Mouse (Mus musculus) liver, embryonic 14.5 days (tissue): ENCODE data around the gene Usp10. TPM values are rescaled to one million over a fixed set of nuclear protein-coding genes. Genes with fewer than 3 reads are reported as not detected.

ENCODE experiments used
- ATAC-seq: fragments of 200-750 bp; cut with Nextera tagmentation; 2 replicates; pipeline ENCODE4 v1.8.0; 2017; ENCODE audit warnings: moderate number of reproducible peaks, mild to moderate bottlenecking, moderate library complexity; ENCODE audit not compliant: insufficient read depth
- DNase-seq, 3 experiments: peaks; one replicate each; pipeline ENCODE4 v3.0.0-alpha.2; 2012 to 2013; ENCODE audit warnings: low read depth in 3 of 3, low spot score in 3 of 3
- H3K27ac ChIP-seq: fragments of 300-500 bp; sonication (generic); 2 replicates; pipeline ENCODE4 v1.5.1; 2014; ENCODE audit warnings: moderate library complexity, mild to moderate bottlenecking, control low read depth, inconsistent platforms
- H3K27me3 ChIP-seq: fragments of 300-500 bp; sonication (generic); 2 replicates; pipeline ENCODE4 v1.6.1; 2014; ENCODE audit warnings: mild to moderate bottlenecking, low read length, moderate library complexity; ENCODE audit not compliant: control insufficient read depth, insufficient read depth
- H3K36me3 ChIP-seq: fragments of 300-500 bp; sonication (generic); replicated peaks from 2 replicates; pipeline ENCODE4 v1.6.1; 2014; ENCODE audit warnings: low read depth; ENCODE audit not compliant: control insufficient read depth, insufficient read depth
- H3K4me1 ChIP-seq, 2 experiments: fragments of 200-500 bp in 1 of 2; fragments of 300-500 bp in 1 of 2; sonication (generic) in 1 of 2; replicated peaks; 2 replicates each; pipeline ENCODE4 v1.6.1; 2012 to 2014; ENCODE audit warnings: antibody characterized with exemption in 1 of 2, inconsistent platforms in 1 of 2, low read length in 1 of 2; ENCODE audit not compliant: control insufficient read depth in 2 of 2, insufficient read depth in 2 of 2
- H3K4me2 ChIP-seq: fragments of 300-500 bp; sonication (generic); 2 replicates; pipeline ENCODE4 v1.6.1; 2014; ENCODE audit warnings: low read depth, mild to moderate bottlenecking, control low read depth, moderate library complexity
- H3K4me3 ChIP-seq, 2 experiments: fragments of 200-500 bp in 1 of 2; fragments of 300-500 bp in 1 of 2; sonication (generic) in 1 of 2; 2 replicates each; pipeline ENCODE4 v1.5.1; 2012 to 2014; ENCODE audit warnings: low read depth in 2 of 2, low read length in 2 of 2, mild to moderate bottlenecking in 2 of 2, control low read depth in 1 of 2, inconsistent platforms in 1 of 2, moderate library complexity in 1 of 2; ENCODE audit not compliant: insufficient read depth in 1 of 2
- H3K9ac ChIP-seq: fragments of 300-500 bp; sonication (generic); replicated peaks from 2 replicates; pipeline ENCODE4 v1.6.1; 2014; ENCODE audit warnings: mild to moderate bottlenecking, control low read depth, moderate library complexity
- H3K9me3 ChIP-seq: fragments of 300-500 bp; sonication (generic); 2 replicates; pipeline ENCODE4 v1.6.1; 2016; ENCODE audit warnings: low read length, mixed read lengths; ENCODE audit not compliant: control insufficient read depth
- CTCF ChIP-seq: IDR thresholded peaks from 2 replicates; pipeline ENCODE4 v1.5.1; 2016; ENCODE audit warnings: antibody characterized with exemption, low read depth, control low read depth
- EP300 ChIP-seq: IDR thresholded peaks from 2 replicates; pipeline ENCODE4 v1.6.1; 2016; ENCODE audit warnings: antibody characterized with exemption, low read depth
- WGBS: fragments of 180-500 bp; shearing (Covaris S2); extraction: QIAGEN DNeasy Blood & Tissue Kit; methylation state at CpG from one replicate; pipeline ENCODE4 v1.1.7; 2014; ENCODE audit not compliant: insufficient replicate concordance; 5-methylcytosine and 5-hydroxymethylcytosine counted together
- polyA plus RNA-seq, 2 experiments: library from polyadenylated mRNA; depleted of rRNA in 1 of 2; stranded (reverse) in 1 of 2; unstranded in 1 of 2; fragments of >200 nt; fragmentation: Nextera tagmentation in 1 of 2; extraction: Ambion mirVana in 1 of 2; gene quantifications; 2 replicates each; pipeline versions ENCODE4 v1.2.1 to v1.2.3; 2012 to 2014

Usp10 gene
- polyA plus RNA-seq, 2 experiments, result 47.0 to 59.0 TPM

DNA sequence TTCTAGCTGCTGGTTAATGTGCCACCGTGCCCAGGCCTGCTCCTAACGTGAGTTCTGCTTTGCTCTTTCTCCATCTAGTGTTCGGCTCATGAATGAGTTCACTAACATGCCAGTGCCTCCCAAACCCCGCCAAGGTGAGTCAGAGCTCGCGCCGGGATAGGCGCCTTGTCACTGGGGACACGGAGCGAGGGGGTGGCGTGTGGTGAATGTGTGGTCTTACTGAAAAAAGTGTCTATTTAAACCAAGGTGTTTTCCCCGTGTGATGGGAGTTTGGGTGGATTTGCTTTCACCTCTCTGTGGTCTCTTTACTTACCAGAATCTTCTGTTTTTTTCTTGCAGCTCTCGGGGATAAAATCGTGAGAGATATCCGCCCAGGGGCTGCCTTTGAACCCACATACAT, 38.2 kb downstream of the Usp10 start:
- no peak overlapping the region for H3K9ac ChIP-seq
- no peaks in the 10 kb centered on the region for H3K27me3 ChIP-seq
- TF ChIP-seq EP300 (no peak), CTCF (no peak)
- no peak overlapping the region for H3K27ac ChIP-seq
- peaks cover 70% of the 10 kb centered on the region for H3K36me3 ChIP-seq
- DNase-seq (no peak), ATAC-seq (no peak)
- H3K4me2 ChIP-seq, result no peak overlapping the region
- H3K4me1 ChIP-seq, result no peaks in the 10 kb centered on the region
- WGBS, result 90% methylated on average over 15 of the region's 15 CpGs
- no peaks in the 10 kb centered on the region for H3K9me3 ChIP-seq
- H3K4me3 ChIP-seq, result no peak overlapping the region

DNA sequence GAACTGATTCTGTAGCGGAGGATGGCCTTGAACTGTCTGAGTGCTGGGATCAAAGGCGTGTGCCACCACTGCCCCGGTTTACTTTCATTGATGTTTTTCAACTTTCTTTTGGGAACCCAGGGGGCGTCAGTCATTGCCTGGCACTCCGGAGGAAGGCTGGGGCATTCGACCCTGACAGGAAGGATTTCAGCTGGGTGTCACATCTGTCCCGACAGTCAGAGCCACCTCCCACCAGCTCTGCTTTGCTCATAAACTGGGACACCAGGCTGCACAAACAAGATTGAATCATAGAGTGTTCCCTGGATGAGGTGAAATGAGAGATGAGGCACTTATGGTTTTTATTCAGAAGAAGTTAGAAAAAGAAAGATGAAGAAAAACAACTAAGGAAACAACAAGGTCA, 42.1 kb downstream of the Usp10 start:
- ATAC-seq (no peak), DNase-seq (no peak)
- H3K27ac ChIP-seq, result no peak overlapping the region
- H3K4me3 ChIP-seq, result no peak overlapping the region
- H3K9me3 ChIP-seq, result no peaks in the 10 kb centered on the region
- H3K27me3 ChIP-seq, result no peaks in the 10 kb centered on the region
- H3K9ac ChIP-seq, result no peak overlapping the region
- TF ChIP-seq CTCF (no peak), EP300 (no peak)
- no peaks in the 10 kb centered on the region for H3K4me1 ChIP-seq
- WGBS, result 78% methylated on average over 7 of the region's 7 CpGs
- H3K4me2 ChIP-seq, result no peak overlapping the region
- peaks cover 83% of the 10 kb centered on the region for H3K36me3 ChIP-seq

DNA sequence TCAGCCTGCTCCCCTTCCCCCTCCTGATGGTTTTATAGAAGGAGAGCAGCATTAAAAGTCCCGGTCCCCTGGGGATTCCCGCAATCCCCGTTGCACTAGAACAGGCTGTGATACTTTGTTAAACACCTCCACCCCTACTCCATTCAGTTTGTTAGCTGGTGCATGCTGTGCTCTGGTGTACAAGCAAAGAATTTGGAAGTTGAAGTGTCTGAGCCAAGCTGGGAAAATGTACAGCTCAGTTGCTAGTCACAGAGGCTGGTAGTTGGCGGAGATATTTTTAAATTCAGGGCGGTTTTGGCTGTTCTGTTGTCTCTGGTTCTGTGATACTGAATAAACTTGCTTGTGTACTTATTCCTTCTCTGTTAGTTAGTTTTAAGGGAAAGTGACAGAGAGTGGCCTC, 42.6 kb downstream of the Usp10 start:
- 90% methylated on average over 5 of the region's 5 CpGs for WGBS

DNA sequence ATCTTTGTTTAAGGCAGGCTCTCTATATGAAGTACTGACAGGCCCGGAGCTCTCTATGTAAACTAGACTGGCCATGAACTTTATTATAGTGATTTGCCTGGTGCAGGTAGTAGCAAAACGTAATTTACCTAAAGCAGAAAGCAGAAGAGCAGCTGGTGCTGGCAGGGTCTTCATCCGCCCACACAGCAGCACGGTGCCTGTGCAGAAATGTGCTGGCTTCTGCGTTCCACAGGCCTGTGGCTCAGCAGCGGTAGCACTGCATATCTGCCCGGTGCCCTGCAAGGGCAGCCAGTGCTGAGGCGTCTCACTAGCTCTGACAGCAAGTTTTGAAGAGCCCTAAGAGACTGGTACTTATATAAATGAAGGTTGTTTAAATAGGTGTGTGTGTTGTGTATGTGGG, 45.2 kb downstream of the Usp10 start:
- no peak for TF ChIP-seq CTCF
- no peak for TF ChIP-seq EP300
- no peak for DNase-seq

More for the DNA sequence above, 42.6 kb downstream of the Usp10 start:
- Histone ChIP-seq H3K4me3 (no peak overlapping the region), H3K9ac (no peak overlapping the region), H3K27ac (no peak overlapping the region), H3K4me2 (no peak overlapping the region), H3K27me3 (no peaks in the 10 kb centered on the region), H3K36me3 (peaks cover 82% of the 10 kb centered on the region), H3K9me3 (no peaks in the 10 kb centered on the region), H3K4me1 (no peaks in the 10 kb centered on the region)
- DNase-seq (no peak), ATAC-seq (no peak)
- TF ChIP-seq EP300 (no peak), CTCF (no peak)

DNA sequence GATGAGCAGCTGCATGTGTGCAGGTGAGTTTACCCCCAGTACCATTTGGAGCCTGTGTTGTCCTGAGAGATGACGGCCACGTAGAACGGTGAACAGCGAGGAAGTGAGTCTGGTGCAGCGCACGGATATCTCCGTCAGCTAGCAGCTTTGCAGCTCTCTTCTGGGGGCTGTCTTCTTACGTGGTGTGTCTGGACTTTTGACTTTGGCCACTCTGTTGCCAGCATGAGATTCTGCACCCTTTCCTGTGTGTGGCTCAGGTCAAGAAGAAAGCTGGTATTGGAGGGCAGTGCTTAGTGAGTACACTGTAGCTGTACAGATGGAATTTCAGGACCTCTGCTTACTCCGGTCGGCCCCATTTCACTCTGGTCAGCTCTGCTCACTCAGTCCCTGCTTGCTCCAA, 47.9 kb downstream of the Usp10 start:
- TF ChIP-seq CTCF (no peak), EP300 (no peak)
- no peak overlapping the region for H3K9ac ChIP-seq
- H3K4me1 ChIP-seq, result no peaks in the 10 kb centered on the region
- H3K27ac ChIP-seq, result no peak overlapping the region
- H3K4me3 ChIP-seq, result no peak overlapping the region
- no peak overlapping the region for H3K4me2 ChIP-seq
- no peak for DNase-seq
- no peaks in the 10 kb centered on the region for H3K9me3 ChIP-seq
- ATAC-seq, result no peak
- H3K36me3 ChIP-seq, result peaks cover 47% of the 10 kb centered on the region
- H3K27me3 ChIP-seq, result no peaks in the 10 kb centered on the region
- WGBS, result 90% methylated on average over 10 of the region's 10 CpGs

More for the DNA sequence above, 45.2 kb downstream of the Usp10 start:
- 87% methylated on average over 8 of the region's 8 CpGs for WGBS
- H3K36me3 ChIP-seq, result peaks cover 74% of the 10 kb centered on the region
- H3K4me2 ChIP-seq, result no peak overlapping the region
- H3K4me3 ChIP-seq, result no peak overlapping the region
- H3K27me3 ChIP-seq, result no peaks in the 10 kb centered on the region
- H3K9ac ChIP-seq, result no peak overlapping the region
- H3K9me3 ChIP-seq, result no peaks in the 10 kb centered on the region
- ATAC-seq, result no peak
- H3K4me1 ChIP-seq, result no peaks in the 10 kb centered on the region
- no peak overlapping the region for H3K27ac ChIP-seq
